Mouse (Mus musculus): Measurements from ENCODE around the gene Lysmd2. TPM values are rescaled to one million over a fixed set of nuclear protein-coding genes. Genes with fewer than 3 reads are reported as not detected.

Lysmd2 gene
- polyA plus RNA-seq, 2 experiments from 2014 or later, result 3.8 to 5.4 TPM

Other genes with a start within 250 kb of the Lysmd2 start
- 10 to 100 TPM; 43.5 to 51.0 TPM for gene Mapk6, start 215.7 kb upstream of the Lysmd2 start, polyA plus RNA-seq (2017; shearing (Covaris generic))
- gene Leo1, start 184.2 kb upstream of the Lysmd2 start, polyA plus RNA-seq (2017; shearing (Covaris generic)), result 10 to 100 TPM; 33.4 to 43.1 TPM
- 100 to 1,000 TPM; 159 to 175 TPM for gene Tmod3, start 66.1 kb upstream of the Lysmd2 start, polyA plus RNA-seq (2017; shearing (Covaris generic))
- not detected for gene Tmod2, start 14.4 kb upstream of the Lysmd2 start, polyA plus RNA-seq (2017; shearing (Covaris generic))
- not detected for gene Scg3, start 58.3 kb downstream of the Lysmd2 start, polyA plus RNA-seq (2017; shearing (Covaris generic))
- under 1 TPM in 1 of 2 experiments, not detected in 1; 0.34 TPM for gene Bmp5, start 149.6 kb downstream of the Lysmd2 start, polyA plus RNA-seq (2017; shearing (Covaris generic))

Measured in activated CD4-positive, CD25-positive, alpha-beta regulatory T cell, adult 4 months (primary cell).